Mouse (Mus musculus) NIH3T3 (cell line): ENCODE measurements at regions not wholly inside any gene's neighbourhood (a gene's known extent, or its start where the extent isn't known, plus 50 kb on each side); places are given as distances from the start of the nearest gene placed in this dataset.

Source experiments
- DNase-seq: peaks from one replicate; pipeline ENCODE4 v3.0.0-alpha.2; 2012; ENCODE audit warnings: low read depth

- DNase-seq: no peak
These were observed 281.5 kb downstream of the Insig2 start for GRCm38 (mm10) chr1:121050695-121051495.

DNA sequence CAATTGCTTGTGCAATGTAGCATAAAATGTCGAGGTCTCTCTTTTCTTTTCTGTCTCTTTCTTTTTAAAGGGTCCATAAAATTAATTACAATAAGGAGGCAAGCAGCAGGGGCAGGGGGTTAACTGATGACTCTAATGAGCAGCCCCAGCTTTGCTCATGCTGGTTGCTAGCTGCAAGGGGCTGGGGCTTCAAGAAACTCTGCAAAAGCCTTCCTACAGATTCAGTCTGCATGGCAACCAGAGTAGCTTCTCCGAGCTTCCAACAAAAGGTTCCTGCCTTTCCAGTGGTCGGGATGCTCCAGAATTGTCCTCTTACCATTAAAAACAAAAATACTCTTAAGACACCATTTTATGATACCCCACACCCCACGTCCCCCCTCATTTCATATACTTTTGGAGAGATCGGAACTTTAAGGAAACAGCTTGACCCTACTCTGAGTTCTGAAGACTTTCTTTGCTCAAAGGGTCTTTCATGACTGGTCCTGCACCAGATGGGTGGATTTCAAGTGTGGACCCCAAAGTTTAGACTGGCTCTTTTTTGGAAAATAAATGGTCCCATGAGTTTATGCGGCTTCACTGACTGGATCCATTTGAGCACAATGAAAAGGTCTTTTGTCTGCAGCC lies 280.8 kb downstream of the Insig2 start:
- no peak for DNase-seq

DNA sequence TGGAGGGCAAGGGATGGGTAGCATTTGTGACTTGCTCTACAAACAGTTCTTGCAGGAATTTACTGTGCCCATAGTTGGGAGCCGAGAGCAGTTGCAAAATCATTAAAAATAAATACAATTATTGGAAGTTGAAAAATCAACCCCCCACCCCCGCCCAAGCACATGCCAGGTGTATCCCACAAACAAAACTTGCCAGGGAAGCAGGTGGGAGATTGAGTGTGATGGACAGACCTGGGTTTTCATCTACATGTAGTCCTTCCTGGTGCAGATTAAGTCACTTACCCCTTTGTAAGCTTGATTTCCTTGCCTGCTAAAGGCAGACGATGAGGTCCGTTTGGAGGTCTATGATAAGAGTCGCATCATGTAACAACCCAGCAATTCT lies 280.3 kb downstream of the Insig2 start:
- DNase-seq: no peak

DNA sequence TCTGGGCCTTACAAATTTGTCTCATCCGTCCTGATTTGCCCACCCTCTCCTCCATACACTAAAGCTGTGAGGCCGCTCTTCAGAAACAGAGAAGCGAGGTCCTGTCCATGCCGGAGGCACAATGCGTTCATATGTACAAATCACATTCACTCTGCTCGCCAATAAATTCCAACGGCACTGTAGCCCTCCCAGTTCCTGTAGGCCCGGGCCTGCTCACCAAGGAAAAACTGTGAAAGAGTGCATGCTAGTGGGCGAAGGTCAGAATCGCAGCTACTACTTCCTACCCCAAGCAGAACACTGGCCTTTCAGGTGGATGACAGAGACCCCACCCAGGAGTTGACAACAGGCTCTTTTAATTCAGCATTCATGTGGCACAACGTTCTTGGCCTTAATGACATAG lies 278.7 kb downstream of the Insig2 start:
- peak; percentile 75 for DNase-seq

- DNase-seq: no peak
These were observed 257.8 kb downstream of the Insig2 start for GRCm38 (mm10) chr1:121074569-121074968.

DNA sequence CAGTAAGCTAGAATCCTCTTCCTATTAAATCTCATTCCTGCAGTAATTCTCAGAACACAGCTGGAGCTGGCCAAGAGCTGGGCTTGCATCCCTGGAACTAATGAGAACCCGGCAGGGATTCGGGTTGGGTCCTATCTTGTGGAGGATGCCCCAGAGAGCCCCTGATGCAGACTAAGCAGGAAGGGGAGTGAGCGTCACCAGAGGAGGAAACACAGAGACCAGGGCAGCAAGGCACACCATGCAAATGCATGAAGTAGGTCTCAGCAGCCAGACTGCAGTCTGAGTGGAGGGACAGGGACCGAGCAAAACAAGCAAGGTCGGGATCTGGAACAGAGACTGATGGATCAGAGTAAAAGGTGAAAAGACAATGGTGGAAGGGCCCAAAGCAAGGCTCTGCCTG lies 249.6 kb downstream of the Insig2 start:
- DNase-seq: no peak

DNA sequence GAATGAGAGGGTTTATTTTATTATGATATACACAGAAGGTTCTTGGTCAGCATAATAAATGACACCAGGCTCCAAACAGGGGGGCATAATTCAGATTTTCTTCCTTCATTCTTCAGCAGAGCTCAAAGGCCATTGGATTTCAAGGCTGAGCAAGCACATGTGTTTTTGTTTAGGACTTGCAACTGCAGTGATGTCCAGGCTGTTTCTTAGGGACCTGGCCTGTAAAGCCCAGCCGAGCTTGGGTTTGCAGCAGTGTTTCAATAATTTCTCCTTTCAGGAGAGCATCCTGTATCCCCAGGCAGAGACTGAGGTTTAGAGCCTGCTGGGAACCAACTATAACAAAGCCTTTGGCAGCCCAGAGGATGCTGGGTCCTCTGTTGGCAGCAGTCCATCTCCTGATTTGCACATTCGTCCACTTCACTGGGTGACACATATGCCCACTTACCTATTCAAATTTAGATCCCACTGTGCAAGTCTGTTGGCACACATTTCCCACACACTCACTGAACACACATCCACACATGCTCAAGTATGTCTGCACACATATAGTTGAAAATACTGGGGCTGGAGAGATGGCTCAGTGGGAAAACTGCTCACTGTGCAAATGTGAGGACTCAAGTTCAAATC lies 247.2 kb downstream of the Insig2 start:
- DNase-seq: peak; percentile 60

DNA sequence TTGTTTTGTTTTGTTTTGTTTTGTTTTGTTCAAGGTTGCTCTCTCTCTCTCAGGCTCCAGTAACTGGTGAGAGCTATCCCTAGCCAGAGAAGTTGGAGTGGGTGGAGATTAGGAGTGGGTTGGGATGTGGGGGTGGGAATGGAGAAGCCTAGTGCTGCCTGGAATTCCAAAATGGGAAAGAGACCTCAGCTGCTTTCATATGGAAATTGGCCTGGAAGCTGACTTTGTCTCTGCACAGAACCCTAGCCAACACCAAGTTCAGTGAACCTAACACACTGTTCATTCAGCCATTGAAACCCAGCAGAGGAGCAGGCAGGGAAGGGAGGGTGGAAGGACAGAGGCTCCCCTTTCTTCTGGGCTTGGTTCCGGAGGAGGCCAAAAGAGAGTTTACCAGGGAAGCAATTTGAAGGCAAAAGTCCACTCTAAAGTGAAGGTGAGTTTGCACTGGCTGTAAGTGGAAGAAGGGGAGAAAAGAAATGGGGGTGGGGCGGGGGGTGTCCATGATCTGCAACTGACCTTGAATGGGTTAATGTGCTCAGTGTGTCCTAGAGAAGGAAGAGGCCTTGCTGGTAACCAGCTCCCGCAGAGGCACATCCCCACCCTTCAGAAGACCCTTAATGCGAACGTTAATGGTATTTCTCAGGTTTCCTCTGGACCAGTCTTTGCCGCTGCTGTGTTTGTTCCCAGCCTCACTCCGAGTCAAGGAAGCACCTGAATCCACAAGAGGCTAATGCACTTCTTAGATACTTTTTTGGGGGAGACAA lies 245.1 kb downstream of the Insig2 start:
- no peak for DNase-seq

DNA sequence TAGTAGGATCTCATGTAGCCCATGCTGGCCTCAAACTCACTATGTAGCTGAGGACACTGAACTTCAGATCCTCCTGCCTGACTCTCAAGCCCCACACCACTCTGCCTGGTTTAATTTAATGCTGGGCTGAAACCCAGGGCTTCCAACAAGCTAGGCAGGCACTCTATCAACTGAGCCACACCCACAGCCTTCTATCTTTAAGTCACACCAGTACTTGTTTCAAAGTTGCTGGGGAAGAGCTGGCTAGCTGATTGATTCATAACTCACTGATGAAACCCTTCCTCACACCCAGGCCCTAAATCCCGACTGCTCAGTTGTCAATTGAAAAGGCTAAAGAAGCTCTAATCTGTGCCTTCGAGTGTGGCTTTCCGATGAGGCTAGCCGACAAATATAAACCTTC lies 241.8 kb downstream of the Insig2 start:
- DNase-seq: no peak

DNA sequence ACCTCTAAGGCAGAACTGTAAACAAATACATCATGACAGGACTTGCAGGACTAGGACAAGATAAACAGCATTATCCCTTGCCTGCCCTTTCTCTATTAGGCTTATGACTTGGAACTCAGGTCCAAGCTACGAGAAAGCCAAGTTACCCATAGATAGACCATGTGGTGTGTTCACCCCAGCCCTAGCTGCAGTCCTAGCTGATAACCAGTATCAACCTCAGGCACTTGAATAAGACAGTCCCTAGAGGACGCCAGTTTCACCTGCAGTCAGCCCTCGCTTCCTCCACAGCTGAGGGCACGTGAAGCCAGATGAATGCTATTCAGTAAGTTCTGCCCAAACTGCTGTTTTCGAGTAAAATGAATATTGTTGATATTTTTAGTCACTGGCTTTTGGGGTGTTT lies 239.5 kb downstream of the Insig2 start:
- no peak for DNase-seq

DNA sequence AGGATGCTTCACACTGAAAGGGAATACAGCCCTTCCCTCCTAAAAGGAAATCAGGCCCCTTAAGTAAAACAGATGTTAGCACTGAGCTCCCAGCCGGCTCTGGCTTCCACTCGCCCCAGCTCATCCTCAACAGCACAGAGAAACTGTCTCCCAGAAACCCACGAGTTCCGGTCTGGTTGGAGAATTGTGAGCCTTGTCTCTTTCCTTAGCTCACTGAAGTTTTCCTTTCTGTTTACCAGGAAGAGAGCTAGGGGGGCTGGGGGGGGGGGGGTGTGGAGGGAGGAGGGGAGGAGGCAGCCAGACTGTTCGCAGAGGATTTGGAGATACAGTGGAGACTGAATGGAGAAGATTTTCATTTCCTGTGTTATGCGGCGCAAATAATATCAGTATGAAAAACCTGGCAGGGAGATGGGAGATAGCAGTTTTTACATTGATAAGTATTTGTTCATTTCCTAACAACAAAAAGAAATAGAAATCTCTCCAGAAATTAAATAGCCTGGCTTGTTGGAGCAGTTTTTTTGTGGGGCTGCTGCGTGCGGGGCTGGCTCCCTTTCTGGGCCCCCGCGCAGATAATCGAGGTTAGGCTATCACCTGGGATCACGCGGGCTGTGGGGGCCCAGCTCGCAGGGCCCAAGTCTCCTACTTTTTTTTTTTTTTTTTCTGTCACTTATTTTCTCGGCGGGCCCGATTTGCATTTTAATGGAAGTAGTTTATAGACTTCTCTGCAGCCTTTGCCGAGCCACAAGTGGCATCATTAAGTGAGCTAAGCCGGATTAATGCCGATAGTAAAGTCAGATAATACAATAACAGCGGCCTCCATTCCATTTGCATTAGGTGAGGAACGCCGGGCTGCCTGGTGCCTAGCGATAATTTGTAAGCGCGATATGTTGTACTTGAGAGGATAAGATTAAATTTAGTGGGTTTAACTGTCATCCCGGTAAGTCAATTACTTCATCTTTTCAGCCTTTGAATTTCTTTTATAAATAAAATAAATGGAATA lies 235.5 kb downstream of the Insig2 start:
- DNase-seq: no peak

- peak; percentile 90 for DNase-seq
These were observed 220.5 kb downstream of the Insig2 start for GRCm38 (mm10) chr1:121111776-121112344.

DNA sequence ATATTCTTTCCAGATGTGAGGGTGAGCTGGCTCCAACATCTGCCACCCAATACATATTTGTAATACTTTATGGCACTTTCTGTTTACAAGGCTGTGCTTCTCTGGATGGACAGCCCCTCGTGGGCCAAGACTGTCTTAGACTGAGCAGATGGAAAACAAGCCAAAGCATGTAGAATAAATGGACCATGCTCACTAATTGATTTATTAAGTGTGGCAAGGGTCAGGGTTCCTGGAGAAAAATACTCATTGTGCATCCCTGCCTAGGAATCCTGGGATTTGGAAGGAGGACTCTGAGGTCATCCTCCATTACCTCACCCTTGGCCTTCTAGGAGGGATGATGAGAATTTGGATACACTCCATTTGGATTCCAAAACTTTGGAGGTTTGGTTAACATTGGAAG lies 219.9 kb downstream of the Insig2 start:
- peak; percentile 85 for DNase-seq

DNA sequence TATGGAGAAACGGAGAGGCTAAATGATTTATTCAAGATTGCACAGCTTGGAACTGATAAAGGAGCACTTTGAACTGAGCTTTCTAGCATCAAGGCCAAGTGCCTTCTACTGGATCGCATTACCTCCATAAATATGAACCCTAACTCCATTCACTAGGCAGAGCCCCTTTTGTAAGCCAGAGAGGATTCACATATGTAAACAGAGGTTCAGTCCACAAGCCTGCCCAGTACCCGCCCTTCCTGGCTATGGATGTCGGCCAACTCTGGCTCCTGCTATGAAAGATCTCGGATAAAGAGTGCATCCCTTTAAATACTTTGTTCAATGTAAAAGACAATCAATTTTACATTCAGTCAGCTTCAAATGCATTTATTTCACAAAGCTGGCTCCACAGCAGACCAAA lies 215.8 kb downstream of the Insig2 start:
- DNase-seq: peak; percentile 45

DNA sequence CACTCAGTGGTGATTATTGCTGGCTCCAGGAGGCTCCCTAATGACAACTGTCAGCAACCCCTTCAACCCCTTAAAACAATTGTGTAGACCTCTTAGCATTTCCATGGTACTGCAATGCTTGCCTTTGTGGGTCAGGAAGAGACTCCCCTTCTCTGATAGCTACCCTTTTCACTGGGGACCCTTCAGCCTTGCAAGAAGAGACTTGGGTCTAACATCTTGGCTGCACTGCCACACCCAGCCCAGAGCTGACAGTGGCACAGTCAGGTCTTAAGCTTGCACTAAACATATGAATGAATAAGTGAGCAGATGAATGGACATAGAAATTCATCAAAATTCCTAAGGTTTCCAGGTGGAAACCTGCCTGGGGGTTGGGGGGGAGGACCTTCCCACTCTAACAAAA lies 209.0 kb downstream of the Insig2 start:
- DNase-seq: no peak

DNA sequence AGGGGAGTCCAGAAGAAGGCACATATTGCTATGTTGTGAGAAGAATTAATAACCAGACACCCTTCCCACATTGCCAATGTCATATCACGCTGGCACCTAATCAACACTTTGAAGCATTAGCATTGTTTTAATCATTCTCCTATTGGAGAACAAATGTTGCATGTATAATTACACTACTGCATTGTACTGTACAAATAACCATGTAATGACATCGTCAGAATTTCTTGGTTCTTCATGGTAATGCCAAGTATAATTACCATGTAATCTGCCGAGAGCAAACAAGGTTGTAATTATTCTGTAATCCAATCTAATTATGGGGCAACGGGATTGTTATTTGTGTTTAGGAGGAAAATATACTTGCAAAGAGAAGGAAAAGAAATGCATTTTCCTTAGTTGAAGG lies 196.1 kb downstream of the Insig2 start:
- no peak for DNase-seq

DNA sequence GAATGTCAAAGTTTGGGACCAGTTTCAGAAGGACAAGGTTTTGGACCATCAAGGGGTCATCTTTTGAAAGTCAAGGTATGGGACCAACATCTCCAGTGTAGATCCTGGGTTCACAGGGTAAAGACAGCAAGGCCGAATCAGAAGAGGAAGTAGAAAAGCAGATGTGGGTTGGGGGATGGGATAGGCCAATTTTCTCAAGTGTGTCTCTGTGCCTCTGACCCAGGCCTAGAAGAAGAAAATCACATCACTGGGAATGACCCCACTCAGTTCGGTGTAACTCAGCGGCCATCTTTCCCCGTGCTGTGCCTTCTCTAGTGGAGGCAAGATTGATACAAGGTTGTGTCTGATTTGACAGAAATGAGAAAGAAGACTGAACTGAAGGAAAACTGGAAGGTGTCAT lies 195.5 kb downstream of the Insig2 start:
- DNase-seq: no peak

DNA sequence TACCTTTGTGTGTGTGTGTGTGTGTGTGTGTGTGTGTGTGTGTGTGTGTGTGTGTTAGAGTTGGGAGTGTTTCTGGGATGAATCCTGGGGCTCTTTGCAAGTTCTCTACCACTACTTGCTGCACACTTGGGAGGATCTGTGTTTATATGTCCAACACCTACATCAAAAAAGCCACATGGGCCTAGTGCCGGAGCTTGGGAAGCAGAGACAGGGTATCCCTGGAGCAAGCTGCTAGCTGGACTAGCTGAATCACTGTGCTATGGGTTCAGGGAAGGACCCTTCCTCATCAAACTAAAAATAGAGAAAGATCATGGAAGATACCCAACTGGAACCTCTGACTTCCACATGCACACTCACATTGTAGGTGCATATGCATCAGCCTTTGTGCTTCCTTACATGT lies 187.4 kb downstream of the Insig2 start:
- no peak for DNase-seq

- peak; percentile 49 for DNase-seq
These were observed 178.9 kb downstream of the Insig2 start for GRCm38 (mm10) chr1:121153476-121153875.

GRCm38 (mm10) chr1:121154616-121155015 lies 177.8 kb downstream of the Insig2 start:
- no peak for DNase-seq

DNA sequence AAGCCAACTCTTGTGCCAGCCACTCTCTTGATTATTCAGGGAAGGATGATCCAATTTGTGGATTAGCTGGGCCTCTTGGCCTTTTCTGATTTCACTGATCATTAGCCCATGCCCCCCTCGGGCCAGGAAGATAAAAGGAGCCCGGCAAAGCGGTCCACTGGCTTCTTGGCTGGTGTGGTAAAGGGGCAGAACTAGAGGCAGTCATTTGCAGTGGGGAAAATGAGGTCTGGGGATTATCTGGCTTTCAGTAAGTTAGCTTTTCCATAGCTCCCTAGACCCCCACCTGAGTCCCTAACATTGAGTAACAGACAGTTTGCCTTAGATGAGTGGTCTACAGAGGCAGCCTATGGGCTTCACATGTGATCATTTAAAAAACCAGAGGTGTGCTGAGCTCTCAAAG lies 163.7 kb downstream of the Insig2 start:
- DNase-seq: no peak
